Mouse (Mus musculus) liver, adult 2 months (tissue): Measurements from ENCODE around the gene Phactr3.

Source experiments
- CTCF ChIP-seq: fragments of 200-500 bp; IDR thresholded peaks from 2 replicates; pipeline ENCODE4 v1.5.1; 2011; ENCODE audit warnings: low read depth, low read length, control low read depth
- POLR2A ChIP-seq: fragments of 200-500 bp; IDR thresholded peaks from 2 replicates; pipeline ENCODE4 v1.6.1; 2011; ENCODE audit warnings: low read length, control low read depth; ENCODE audit not compliant: insufficient read depth; ENCODE audit errors: extremely low read depth

DNA sequence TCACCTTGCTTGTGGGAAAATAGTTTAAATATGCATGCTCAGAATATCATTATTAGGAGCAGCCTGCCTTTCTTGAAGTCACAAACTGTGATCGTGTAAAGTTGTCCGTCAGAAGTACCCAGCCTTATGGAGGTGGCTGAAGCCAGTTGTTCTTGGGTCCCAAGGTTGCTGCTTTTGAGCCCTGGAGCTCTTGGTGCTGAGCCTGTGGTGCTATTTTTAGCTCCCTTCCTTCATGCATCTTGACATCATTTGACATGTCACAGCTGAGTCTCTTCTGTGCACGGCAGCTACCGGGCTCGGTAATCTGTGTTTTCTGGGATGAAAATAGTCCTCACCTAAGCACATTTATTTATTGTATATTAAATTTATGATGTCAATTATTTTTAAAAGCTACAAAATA, 76.1 kb downstream of the Phactr3 start:
- TF ChIP-seq CTCF = no peak
- no peak for TF ChIP-seq POLR2A
